Mouse (Mus musculus) adrenal gland, postnatal 10 days (tissue): ENCODE results near the gene Ctse. TPM values are rescaled to one million over a fixed set of nuclear protein-coding genes. Genes with fewer than 3 reads are reported as not detected.

Experiments
- DNase-seq: peaks from one replicate; pipeline ENCODE4 v3.0.0; 2021; ENCODE audit warnings: mixed read lengths
- total RNA-seq, 2 experiments: library from RNA; stranded (reverse); gene quantifications; 2 replicates each; pipeline ENCODE4 v1.2.3; 2021

Gene Ctse
- total RNA-seq, 2 experiments from 2014 or later, result 9.9 to 21.1 TPM

DNA sequence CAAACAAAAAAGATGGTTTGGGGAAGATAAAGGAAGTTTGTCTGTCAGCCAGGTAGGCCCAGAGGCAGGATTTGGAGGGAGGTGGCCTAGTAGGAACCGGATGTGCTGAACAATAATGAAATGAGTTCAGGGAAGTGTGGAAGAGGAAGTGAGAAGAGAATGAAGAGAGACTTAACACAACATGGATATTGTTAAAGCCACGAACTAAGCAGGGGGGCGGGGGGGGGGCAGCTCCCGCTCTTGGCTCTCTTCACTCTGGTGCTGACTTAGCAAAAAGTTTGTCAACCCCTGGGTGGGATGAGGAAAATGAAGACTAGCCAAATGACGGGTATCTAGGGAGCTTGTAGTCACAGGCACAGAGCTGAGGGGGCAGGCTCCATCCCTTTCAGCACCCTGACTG lies 62.3 kb downstream of the Ctse start:
- no peak for DNase-seq

DNA sequence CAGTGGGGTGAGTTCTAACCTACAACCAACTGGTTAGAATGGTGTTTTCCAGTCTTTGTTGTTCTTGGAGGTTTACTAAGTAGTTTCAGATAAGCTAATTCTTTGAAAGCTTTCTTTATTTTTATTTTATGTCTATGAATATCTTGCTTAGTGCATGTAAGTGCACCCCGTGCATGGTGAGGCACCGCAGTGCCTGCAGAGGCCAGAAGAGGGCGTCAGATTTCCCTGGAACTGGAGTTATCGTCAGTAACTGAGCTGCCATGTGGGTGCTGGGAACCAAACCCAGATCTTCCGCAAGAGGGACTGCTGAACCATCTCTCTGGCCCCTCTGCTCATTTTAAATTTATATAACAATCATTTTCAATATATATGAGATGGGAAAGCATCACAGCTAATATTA lies 63.3 kb downstream of the Ctse start:
- no peak for DNase-seq

DNA sequence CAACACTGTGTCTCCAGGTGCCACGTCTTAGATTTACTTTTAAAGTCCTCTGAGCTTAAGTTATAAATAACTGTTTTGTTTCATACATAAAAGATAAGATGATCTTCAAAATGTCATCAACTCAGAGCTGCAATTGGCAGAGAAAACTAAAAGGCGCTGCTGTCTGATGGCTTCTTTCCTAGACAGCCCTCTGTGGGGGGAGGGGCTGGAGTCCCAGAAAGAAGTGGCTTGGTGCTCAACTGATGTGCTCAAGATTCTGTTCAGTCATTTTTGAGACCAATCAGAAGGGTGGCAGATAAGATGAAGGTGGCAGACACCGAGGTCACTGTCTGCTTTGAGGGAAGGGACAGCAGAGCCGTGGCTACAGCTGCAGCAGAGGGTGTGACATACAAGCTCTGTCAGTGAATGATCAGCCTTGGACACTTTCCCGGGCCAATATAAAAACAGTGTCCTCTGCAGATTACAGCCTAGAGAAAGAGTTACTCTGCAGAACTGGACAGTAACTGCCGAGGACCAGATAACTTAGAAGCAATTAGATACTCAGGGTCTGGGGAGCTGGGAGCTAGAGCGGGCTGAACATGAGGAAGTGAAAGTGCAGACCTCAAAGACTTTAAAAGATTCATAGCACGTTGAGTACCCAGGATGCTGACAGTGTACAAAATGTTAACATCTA lies 64.1 kb downstream of the Ctse start:
- DNase-seq, result peak; percentile 38

DNA sequence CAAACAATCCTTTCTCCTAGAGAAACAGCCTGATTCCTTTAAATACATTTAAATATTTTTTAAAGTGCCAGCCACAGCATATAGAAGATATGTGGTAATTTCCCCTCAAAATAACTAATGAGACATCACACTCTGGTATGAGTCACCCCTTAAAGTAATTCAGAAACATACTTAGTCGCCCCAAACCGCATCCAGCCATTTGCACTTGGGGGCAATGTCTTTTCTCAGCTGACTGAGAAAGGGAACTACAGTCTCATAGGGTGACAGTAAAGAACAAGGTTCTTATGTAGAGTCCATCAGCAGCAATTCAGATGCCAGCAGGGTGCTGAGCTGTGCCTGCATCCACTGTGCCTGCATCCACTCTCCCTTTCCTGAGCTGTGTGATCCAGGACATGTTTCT lies 65.4 kb downstream of the Ctse start:
- DNase-seq, result no peak

DNA sequence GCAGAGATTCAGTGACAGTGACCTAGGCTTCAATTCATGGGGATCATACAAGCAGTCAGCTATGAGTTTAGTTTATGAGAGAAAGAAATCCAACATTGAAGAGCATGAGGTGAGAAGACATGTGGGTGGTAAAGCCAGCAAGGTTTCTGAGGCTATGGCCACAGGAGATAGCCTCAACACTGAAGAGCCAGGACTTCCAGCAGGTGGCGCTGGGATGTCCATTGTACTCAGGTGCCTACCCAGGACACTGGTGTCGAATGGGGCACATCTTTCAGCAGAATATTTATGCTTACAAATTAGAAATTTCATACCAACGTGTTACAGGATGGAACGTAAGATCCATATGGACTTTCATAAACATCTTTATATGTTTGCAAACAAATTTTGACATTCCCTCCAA lies 70.2 kb downstream of the Ctse start:
- DNase-seq, result peak; percentile 79

DNA sequence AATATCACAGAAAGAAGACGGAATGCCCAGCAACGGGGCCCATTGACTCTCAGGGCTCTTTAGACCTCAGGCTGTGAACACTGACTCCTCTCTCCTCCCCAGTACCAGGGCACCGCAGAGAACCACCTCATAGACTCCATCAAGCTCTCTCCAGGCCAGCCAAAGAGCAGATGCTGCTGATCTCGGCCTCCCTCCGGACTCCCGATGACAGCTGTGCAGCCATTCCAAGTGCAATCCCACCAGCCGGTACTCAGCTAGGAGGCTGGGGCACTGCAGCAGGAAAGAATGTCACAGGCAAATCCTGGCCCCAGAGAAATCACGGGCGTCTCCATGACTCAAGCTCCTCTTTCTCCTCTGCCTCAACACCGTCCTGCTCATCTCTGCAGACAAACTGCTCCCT lies 73.4 kb downstream of the Ctse start:
- DNase-seq, result no peak

DNA sequence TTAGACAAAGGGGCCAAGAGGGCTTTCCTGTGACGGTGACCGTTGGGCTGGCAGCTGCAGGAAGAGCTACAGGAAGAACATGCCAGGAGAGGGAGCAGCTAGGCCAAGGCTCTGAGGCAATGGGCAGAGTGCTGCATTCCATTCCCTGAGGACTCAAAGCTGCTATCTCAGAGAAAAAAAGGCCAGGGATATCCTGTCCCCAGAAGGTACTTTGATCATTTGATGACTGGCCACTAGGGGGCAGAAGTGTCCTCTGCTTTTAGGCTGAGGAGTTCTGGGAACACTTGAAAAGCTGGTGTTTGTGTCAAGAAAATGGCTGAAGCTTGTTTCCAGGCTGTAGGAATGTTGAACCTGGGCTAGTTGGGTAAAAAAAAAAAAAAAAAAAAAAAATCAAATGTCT lies 74.3 kb downstream of the Ctse start:
- peak; percentile 93 for DNase-seq

DNA sequence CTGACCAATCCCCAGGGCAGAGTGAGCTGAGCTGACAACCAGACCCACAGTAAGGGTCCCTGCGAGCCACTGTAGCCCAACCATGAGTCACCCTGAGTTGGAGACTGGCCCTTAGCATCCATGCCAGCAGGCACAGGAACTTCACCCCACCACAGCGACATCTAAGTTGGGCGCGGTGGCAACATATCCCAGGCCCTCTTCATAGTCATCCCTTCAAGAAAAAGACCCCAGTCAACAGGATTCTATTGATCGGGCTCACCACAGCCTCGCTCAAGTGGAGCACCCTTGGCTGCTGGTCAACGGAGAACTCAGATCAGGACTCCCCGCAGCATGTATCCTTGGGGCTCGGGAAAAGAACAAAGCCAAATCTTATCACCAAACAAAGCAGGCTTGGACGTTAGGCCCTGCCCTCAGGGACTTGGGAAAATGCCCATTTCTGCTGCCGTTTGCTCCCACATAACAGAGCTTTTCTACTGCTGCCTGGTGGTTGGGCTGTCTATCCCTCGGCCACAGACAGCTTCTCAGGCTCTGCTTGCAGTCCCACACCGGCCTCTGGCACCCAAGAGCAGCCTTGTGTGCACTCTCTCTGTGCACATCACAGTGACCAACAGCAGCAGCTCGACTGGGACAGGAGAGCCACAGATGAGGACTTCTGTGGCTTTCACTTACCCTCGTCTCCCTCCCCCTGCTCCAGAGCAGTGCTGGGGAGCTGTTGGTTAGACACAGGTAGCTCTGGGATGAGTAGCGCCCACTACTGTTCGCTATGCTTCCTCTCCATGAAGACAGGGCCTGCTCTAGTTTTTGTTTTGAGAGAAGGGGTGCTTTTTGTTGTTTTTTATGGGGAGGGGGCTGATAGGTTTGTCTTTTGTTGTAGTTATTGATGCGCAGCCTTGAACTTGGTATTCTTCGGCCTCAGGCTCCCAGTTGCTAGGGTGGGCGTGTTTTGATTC lies 76.6 kb downstream of the Ctse start:
- peak; percentile 65 for DNase-seq

DNA sequence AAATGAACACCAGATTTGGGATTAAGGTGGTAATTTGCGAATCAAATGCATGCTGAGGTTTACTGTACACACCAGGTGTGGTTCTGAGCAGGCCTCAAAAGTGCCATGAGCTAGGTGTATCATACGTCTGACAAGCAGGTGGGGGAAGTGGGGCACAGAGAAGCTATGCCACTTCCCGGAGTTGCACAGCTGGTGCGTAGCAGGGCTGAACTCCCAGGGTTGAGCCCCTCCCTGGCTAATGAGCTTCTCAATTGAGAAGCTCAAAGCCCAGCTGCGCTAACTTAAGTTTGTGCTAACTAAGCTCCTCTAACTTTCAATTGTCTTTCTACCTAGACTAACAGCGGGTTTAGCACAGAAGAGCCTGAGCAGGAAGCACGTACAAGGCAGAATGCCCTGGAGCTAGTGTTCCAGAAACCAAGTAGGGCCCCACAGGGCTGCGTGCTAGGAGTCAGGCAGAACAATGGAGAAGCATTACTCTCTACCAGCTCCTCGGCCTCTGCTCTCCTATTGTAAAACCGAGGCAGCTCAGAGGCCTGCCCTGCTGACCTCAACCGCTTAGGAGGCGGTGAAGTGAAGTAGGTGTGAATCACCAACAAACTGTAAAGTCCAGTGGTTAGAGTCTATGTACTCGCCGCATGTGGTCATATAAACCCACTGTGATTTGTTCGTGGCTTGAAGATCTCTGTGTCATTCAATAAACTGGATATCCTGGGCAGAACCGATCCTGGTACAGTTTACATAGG lies 81.0 kb downstream of the Ctse start:
- DNase-seq, result no peak

DNA sequence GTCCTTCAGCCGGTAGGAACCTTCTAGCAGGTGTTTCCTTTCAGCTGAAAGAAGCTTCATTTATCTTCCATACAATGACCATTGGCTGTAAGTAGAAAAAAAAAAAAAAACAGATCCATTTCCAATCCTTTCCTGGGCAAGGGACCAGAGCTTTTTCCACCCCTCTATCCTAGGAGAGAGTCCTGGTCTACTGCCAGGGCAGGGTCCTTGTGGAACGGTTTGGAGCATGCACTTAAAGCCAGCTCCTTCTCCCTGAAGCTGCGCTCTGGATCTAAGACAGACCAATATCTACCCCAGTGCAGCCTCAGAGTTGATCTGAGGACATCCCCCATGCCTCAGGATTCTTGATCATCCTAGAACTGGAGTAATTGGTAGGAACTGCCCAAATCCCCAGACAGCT lies 83.9 kb downstream of the Ctse start:
- no peak for DNase-seq

DNA sequence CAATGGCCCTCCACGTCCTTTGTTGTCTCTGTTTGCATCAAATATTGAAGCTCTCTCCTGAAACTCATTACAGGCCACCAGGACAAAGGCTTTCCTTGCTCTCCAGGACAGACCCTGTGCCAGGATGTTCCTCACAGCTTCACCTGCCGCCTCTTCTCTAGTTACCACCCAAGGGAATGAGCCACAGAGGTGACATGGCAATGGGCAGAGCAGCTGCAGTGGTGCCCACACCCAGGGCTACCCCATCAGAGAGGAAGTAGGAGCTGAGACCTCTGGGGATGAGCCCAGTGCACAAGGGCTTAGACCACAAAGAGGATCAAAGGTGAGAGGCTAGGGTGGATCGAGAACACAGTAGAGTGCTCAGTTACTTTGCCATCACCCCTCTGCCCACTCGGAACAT lies 85.4 kb downstream of the Ctse start:
- no peak for DNase-seq

Other genes with a start within 250 kb of the Ctse start
- 10 to 100 TPM; 27.1 to 35.8 TPM for gene Srgap2, start 111.0 kb upstream of the Ctse start, total RNA-seq
- gene Fam72a, start 110.4 kb upstream of the Ctse start, total RNA-seq, result 1 to 10 TPM; 1.5 to 1.7 TPM
- under 1 TPM; 0.12 to 0.15 TPM for gene Avpr1b, start 39.1 kb upstream of the Ctse start, total RNA-seq
- gene Rab7b, start 50.4 kb downstream of the Ctse start, total RNA-seq, result 1 to 10 TPM; 4.7 to 5.1 TPM
- gene Slc26a9, start 105.7 kb downstream of the Ctse start, total RNA-seq, result under 1 TPM in 1 of 2 experiments, not detected in 1; 0.15 TPM
- 10 to 100 TPM; 14.7 to 19.1 TPM for gene Pm20d1, start 159.1 kb downstream of the Ctse start, total RNA-seq
- 10 to 100 TPM; 33.0 to 45.0 TPM for gene Slc41a1, start 189.2 kb downstream of the Ctse start, total RNA-seq
- gene Rab29, start 228.9 kb downstream of the Ctse start, total RNA-seq, result 10 to 100 TPM; 14.1 to 15.7 TPM